Mouse (Mus musculus): ENCODE results near the gene Pepd. TPM values are rescaled to one million over a fixed set of nuclear protein-coding genes. Genes with fewer than 3 reads are reported as not detected.

Pepd gene
- total RNA-seq, 2 experiments from 2014 or later: 31.4 to 31.8 TPM

GRCm38 (mm10) chr7:35027801-35028420, 115.7 kb downstream of the Pepd start:
- Histone ChIP-seq H3K4me3 (no peak overlapping the region), H3K27ac (peak overlapping the region; percentile 72)
- no peak for TF ChIP-seq CTCF (conservative IDR thresholded peaks at IDR 0.05)
- no peak for DNase-seq (ENCODE audit: low spot score in 2 of 2)

DNA sequence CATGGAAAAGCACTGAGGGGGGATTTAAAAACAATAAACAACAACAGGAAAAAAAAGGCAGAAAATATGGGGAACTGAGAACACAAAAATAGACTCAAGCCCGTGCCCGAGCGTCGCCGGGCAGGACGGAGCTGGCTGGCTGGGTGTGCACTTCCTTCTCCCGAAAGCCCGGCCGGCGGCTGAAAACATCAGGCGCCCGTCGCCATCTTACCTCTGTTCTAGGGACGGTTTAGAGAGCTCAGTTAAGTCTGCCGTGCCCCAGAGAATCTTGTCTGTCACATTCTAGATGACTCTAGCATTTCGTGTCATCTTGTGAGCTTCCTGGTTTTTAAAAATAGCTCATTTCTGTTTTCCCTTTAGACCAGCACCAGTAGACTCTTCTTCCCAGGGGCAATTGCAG, 116.4 kb downstream of the Pepd start:
- H3K27ac ChIP-seq: peak overlapping the region; percentile 72; the same call in 1 of the 2 replicates
- no peak for DNase-seq (ENCODE audit: low spot score in 2 of 2)
- no peak overlapping the region for H3K4me3 ChIP-seq

DNA sequence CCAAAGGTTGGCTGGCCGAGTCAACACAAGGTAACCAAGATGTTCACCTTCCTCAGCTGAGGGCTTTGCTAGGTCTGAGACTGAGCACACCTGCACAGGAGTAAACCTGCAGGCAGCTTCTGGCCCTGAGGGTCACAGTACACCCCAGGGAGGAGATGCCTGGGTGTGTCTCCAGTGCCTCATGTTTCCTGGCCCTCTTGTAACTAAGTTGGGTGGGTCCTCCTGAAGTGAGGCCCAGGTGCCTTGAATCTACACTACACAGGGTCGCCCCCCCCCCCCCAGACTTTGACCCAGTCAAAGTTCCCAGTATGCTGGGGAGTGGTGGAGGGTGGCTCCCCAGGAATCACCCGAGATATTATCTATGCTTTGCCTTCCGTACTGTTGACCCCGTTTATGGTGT, 117.0 kb downstream of the Pepd start:
- Histone ChIP-seq H3K27ac (peak overlapping the region; percentile 72; the same call in 1 of the 2 replicates), H3K4me3 (no peak overlapping the region)
- TF ChIP-seq CTCF (conservative IDR thresholded peaks at IDR 0.05): no peak
- no peak for DNase-seq (ENCODE audit: low spot score in 2 of 2)

More for the DNA sequence above, 116.4 kb downstream of the Pepd start:
- TF ChIP-seq CTCF (conservative IDR thresholded peaks at IDR 0.05): no peak

GRCm38 (mm10) chr7:35029648-35030047, 117.5 kb downstream of the Pepd start:
- H3K4me3 ChIP-seq: no peak overlapping the region
- H3K27ac ChIP-seq: no peak overlapping the region
- TF ChIP-seq CTCF (conservative IDR thresholded peaks at IDR 0.05): no peak
- DNase-seq (ENCODE audit: low spot score in 2 of 2): no peak

DNA sequence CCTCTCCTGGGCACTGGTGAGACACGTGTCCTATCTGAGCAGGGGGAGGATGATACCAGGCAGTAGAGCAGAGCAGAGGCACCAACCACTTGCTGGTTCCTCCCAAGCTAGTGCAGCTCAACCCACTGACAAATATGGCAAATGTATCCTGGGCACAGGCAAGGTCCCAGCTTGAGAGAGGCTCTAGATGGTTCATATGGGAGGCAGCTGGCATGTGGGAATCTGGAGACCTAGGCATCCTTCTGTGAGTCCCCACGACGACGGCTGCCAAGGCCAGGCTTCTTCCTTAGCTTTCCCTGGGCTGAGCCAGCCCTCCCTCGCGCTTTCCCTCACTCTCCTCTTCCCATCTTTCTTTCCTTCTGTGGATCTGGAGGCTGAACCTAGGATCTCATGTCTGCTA, 118.4 kb downstream of the Pepd start:
- TF ChIP-seq CTCF (conservative IDR thresholded peaks at IDR 0.05): no peak
- no peak overlapping the region for H3K4me3 ChIP-seq
- peak overlapping the region; percentile 53; the same call in 1 of the 2 replicates for H3K27ac ChIP-seq
- peak in 1 of 2 experiments; percentile 47 for DNase-seq (ENCODE audit: low spot score in 2 of 2)

DNA sequence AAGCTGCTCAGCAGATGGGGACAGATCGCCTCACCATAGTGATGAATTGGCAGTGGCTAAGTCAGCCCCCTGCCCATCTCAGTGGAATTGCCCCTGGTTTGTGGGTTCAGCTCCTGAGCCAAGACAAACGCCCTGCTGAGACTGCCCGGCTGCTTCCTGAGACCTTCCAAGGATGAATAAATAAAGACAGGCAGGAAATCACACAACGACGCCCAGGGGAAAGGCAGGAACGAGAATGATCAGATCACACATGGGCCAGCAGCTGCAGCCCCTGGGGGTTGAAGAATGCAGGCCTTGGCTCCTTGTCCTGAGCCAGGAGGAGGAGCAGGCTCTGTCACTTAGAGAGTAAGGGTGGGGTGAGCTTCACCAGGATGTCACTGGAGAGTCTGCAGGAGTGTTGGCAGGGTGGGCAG, 123.0 kb downstream of the Pepd start:
- no peak overlapping the region for H3K4me3 ChIP-seq
- TF ChIP-seq CTCF (conservative IDR thresholded peaks at IDR 0.05): no peak
- DNase-seq (ENCODE audit: low spot score in 2 of 2): no peak
- H3K27ac ChIP-seq: peak overlapping the region; percentile 14; the same call in 1 of the 2 replicates

GRCm38 (mm10) chr7:35035565-35035964, 123.4 kb downstream of the Pepd start:
- DNase-seq (ENCODE audit: low spot score in 2 of 2): no peak
- no peak for TF ChIP-seq CTCF (conservative IDR thresholded peaks at IDR 0.05)
- Histone ChIP-seq H3K4me3 (no peak overlapping the region), H3K27ac (peak overlapping the region; percentile 64; the same call in 1 of the 2 replicates)

GRCm38 (mm10) chr7:35036266-35036731, 124.1 kb downstream of the Pepd start:
- no peak for TF ChIP-seq CTCF (conservative IDR thresholded peaks at IDR 0.05)
- H3K27ac ChIP-seq: peak overlapping the region; percentile 64; the same call in 1 of the 2 replicates
- peak in 1 of 2 experiments; percentile 38 for DNase-seq (ENCODE audit: low spot score in 2 of 2)
- no peak overlapping the region for H3K4me3 ChIP-seq

DNA sequence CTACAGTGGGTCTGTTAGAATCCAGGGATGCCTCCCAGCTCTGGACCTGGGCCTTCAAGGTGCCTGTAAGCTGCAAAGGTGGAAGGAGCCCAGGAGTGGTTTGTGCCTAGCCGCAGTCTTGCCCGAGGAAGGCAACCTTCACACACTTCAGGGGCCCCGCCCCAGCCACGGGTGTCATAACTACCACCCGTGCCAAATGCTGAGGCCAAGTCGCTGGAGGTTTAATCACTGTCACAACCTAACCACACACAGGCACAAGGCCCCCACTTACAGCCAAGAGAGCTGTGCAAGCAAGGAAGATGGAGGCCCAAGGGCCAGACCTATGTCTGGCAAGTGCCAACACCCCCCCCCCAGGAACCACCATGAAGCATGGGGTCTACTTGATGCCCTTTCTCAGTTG, 125.2 kb downstream of the Pepd start:
- H3K27ac ChIP-seq: no peak overlapping the region
- no peak for TF ChIP-seq CTCF (conservative IDR thresholded peaks at IDR 0.05)
- DNase-seq (ENCODE audit: low spot score in 2 of 2): no peak
- no peak overlapping the region for H3K4me3 ChIP-seq

DNA sequence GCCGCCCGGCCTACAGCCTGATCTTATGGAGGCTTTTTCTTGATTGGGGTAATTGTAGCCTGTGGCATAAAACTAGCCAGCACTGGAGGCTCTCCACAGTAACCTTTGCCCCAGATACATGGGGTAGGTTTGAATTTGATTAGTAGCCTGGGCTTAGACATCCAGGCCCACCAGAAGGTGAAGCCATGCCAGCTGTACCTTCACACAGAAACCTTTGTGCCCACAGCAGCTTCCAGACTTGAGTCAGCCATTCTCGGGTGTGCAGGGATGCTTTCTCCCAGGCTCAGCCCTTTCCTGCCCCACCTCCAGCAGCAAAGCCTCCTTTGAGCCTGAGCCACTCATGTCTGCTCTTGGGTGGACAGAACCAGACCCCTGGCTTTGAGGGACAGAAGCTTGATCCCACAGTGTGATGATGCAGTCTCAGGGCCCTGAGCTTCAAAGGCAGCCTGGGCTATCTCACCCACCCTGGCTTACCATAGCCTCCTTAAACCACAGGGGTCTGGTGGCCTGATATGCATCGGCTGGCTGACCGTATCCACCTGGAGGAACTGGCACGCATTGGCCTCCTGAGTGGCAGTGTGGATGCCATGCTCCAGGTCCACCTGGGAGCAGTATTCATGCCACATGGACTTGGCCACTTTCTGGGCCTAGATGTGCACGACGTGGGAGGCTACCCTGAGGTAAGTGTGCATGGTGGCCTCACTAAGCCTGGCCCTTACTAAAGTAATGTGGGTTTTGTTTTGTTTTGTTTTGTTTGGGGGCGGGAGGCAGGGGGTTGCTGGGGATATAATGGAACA, 128.2 kb downstream of the Pepd start:
- H3K27ac ChIP-seq: no peak overlapping the region
- no peak for TF ChIP-seq CTCF (conservative IDR thresholded peaks at IDR 0.05)
- no peak overlapping the region for H3K4me3 ChIP-seq
- DNase-seq (ENCODE audit: low spot score in 2 of 2): no peak

- peak overlapping the region; percentile 74; the same call in 1 of the 2 replicates for H3K27ac ChIP-seq
- no peak overlapping the region for H3K4me3 ChIP-seq
- TF ChIP-seq CTCF (conservative IDR thresholded peaks at IDR 0.05): no peak
- no peak for DNase-seq (ENCODE audit: low spot score in 2 of 2)
Measured at GRCm38 (mm10) chr7:35041286-35042208, 129.4 kb downstream of the Pepd start.

GRCm38 (mm10) chr7:35042209-35042554, 130.0 kb downstream of the Pepd start:
- H3K4me3 ChIP-seq: no peak overlapping the region
- no peak for TF ChIP-seq CTCF (conservative IDR thresholded peaks at IDR 0.05)
- DNase-seq (ENCODE audit: low spot score in 2 of 2): no peak
- H3K27ac ChIP-seq: peak overlapping the region; percentile 74

All from layer of hippocampus, adult 2 months (tissue).